Mouse (Mus musculus) left cerebral cortex, adult 11 months (tissue): ENCODE data around the gene Proca1.

Experiments used
- DNase-seq: peaks from one replicate; pipeline ENCODE4 v3.0.0; 2022; ENCODE audit warnings: low spot score

Gene Proca1

GRCm38 (mm10) chr11:78231518-78231917 is 38.3 kb downstream of the Proca1 start:
- DNase-seq, result no peak

- DNase-seq, result peak; percentile 50
Observed at GRCm38 (mm10) chr11:78240193-78240857, 47.1 kb downstream of the Proca1 start.

- DNase-seq, result no peak
Observed at GRCm38 (mm10) chr11:78245261-78245626, 52.1 kb downstream of the Proca1 start.

- peak; percentile 75 for DNase-seq
Observed at GRCm38 (mm10) chr11:78245627-78246317, 52.6 kb downstream of the Proca1 start, which contains the start of the genes Sdf2 and Supt6. Gene Sdf2 (plus strand): TSS chr11:78245746. Gene Supt6 (minus strand): TSS chr11:78245987.

GRCm38 (mm10) chr11:78246318-78247011 is 53.3 kb downstream of the Proca1 start:
- no peak for DNase-seq

GRCm38 (mm10) chr11:78247012-78247348 is 53.8 kb downstream of the Proca1 start:
- no peak for DNase-seq

- no peak for DNase-seq
Observed at GRCm38 (mm10) chr11:78247727-78248140, 54.5 kb downstream of the Proca1 start.
